Mouse (Mus musculus) left cerebral cortex, adult 11 months (tissue): ENCODE data around the gene Coa3.
"Not testable (repeated sequence)": the region's sequence is repeated elsewhere in the genome, so short reads cannot be mapped to it uniquely, and the experiment has no call there.

Experiments
- DNase-seq: peaks from one replicate; pipeline ENCODE4 v3.0.0; 2022; ENCODE audit warnings: low spot score

Gene Coa3

DNA sequence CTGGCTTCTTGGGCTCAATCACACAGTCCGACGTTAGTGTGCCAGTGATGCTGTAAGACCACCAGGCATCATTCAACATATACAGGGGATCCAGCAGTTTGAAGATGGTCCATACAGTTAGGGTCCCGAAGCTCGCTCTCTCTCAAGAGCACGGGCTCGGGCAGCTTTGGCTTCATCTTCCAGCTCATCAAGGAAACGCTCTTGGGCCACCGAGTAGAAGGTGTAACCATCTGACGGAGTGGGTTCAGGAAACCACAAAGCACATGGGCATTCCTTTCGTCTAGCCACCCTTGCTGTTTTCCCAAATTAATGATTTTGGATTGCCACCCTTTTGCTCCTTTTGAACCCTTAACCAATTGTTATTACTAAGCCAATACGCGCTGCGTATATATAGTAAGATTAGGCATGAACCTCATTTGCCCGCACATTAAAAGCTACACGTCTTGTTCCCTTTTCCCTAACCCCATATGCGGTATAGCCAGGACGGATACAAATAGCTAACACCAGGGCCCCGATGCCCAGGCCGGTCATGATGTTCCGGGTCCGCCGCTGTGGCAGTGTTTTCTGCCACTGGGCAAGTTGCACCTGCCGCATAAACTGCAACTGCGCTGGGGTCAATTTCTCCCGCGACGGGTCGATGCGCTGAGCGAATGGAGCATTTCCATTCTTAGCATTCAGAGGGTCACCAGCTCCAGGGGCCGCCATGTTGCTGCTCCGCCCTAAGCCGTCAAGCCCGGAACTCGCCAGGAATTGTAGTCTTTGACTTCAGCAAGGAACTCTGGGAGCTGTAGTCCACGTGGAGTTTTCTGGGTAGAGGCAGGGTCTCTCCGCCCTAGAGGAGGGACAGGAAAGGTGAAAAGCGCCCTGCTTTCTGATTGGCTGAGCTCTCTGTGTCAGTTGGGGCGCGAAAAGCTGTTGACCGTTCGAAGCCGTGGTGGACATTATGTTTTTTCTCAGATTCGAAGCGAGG is at the start of gene Coa3, which contains the start of gene Cntd1:
Coa3 (minus strand) TSS at position 892 of the 970 bp plus-strand sequence.
Cntd1 (plus strand) TSS at position 790 of the 970 bp plus-strand sequence.
- DNase-seq, result peak; percentile 78

GRCm38 (mm10) chr11:101327311-101327710 is 48.4 kb upstream of the Coa3 start:
- no peak for DNase-seq

DNA sequence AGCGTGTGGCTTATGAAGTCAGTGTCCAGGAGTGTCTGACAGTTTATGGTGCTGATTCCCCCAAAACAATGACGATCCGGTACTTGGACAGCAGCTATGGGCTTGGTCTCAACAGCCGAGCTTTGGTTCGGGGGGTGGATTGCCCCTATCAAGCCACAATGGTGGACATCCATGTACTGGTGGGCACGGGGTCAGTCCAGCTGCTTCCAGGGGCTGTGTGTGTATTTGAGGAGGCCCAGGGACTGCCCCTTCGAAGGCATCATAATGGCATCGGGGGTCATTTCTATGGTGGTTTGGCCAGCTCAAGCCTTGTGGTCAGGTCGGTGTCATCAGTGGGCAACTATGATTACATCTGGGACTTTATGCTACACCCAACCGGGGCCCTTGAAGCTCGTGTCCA is 47.2 kb upstream of the Coa3 start:
- no peak for DNase-seq

DNA sequence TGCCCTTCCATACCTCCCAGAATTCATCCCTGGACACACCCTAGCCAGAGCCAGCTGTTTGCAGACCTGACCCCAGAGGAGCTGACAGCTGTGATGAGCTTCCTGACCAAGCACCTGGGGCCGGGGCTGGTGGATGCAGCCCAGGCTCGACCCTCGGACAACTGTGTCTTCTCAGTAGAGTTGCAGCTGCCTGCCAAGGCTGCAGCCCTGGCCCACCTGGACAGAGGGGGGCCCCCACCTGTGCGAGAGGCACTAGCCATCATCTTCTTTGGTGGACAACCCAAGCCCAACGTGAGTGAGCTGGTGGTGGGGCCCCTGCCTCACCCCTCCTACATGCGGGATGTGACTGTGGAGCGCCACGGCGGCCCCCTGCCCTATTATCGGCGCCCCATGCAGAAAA is 46.3 kb upstream of the Coa3 start:
- not testable (repeated sequence) for DNase-seq

DNA sequence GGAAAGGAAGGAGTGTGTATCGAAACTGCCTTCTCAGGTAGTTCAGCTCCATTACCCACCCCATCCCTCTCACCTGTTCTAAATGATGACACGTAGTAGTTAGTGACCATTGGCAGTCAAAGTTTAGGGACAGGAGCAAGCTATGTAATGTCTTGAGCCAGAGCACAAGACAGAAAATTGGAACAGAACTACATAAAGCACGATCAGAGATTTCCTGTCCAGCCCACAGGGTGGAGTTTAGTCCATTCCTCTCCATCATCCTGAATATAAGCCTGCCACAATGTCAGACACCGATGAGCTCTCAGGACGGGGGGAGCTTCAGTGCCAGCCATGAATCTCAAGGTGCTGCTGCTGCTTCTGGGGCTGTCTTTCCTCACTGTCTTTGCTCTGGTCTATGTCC is 45.8 kb upstream of the Coa3 start, which contains the start of gene Aoc2:
Aoc2 (plus strand) TSS at position 301 of the 400 bp plus-strand sequence.
- no peak for DNase-seq

DNA sequence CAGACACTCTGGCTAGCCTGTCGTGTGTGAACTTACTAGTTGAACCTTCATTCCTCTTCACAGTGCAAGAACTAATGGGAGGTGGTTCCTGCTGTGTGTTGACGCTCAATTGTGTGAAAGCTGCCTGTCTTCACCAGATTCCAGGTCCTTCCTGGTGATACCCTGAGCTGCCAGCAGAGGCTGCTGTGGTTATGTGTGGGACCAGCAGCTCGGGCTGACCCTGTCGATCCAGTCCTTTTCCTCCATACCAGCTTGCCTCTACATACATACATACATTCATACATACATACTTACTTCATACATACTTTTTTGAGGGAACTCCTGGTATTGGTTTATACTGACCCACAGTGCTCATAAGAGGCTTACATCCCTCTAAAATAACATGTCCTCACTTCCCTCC is 44.7 kb upstream of the Coa3 start:
- peak; percentile 66 for DNase-seq

GRCm38 (mm10) chr11:101316501-101316917 is 37.6 kb upstream of the Coa3 start:
- DNase-seq, result no peak

DNA sequence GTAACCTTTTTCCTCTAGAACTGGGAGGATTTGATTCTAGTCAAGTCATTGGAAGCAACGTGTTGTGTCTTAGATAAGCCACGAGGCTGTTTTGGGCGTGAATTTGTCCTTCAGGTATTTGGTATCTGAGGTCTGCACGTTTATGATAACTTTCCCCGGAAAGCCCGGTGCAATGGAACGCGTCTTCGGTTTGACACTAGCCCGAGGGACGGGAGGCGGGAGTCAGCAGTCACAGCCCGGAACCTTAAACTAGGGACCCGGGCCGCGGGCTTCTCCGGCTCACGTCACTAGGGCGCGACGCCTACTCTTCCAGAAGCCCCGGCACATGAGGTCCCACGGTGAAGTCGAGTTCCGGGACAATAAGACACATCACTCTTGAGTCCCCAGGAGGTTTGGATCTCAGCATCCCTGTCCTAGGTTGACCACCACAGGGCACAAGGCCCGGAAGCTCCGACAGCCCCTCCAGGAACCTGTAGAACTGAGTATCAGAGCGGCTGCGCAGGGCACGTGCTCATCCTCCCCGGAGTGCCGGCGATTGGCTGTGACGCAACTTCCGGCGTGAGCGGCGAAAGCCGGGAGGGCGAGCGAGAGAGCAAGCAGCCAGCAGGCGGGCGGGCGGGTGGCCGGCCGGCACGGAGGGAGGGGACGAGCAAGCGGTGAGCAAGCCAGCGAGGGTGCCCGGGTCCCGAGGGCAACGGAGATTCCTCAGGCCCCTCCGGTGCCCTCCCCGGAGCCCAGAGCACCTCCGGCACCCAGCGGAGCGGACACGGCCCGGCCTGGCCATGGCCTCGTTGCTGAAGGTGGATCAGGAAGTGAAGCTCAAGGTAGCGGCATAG is 37.0 kb upstream of the Coa3 start, which contains the start of gene Psme3:
Psme3 (plus strand) TSS at position 549 of the 836 bp plus-strand sequence.
- peak; percentile 89 for DNase-seq

DNA sequence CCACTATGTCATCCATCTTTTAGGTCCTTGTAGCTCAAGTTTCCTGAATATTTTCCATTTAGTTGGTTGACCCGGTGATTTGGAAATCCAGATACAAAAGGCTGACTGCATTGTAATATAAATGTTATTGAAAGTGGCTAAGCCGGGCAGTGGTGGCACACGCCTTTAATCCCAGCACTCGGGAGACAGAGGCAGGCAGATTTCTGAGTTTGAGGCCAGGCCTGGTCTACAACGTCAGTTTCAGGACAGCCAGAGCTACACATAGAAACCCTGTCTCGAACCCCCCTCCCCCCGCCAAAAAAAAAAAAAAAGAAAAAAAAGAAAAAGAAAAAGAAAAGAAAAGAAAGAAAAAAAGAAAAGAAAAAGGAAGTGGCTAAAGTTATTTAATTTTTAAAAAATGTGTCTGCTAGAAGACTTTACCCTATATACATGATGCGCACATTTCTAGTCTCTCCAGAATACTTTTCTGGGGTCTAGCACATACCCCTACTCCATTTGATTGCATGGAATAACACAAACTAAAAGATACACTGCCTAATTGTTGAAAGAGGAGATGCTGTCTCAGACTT is 36.3 kb upstream of the Coa3 start:
- DNase-seq, result no peak

DNA sequence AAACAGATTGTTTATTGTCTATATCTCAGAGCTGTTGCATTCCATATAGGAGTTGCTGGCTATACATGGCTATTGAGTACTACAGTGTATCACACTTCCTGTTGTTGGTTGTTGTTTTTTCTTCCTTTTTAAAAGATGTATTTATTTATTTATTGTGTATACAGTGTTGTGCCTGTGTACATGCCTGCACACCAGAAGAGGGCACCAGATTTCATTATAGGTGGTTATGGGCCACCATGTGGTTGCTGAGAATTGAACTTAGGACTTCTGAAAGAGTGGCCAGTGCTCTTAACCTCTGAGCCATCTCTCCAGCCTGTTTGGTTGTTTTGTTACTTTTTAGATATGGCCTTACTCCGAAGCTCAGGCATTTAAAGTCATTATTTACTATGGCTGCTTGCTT is 35.7 kb upstream of the Coa3 start:
- no peak for DNase-seq

GRCm38 (mm10) chr11:101312150-101312549 is 33.2 kb upstream of the Coa3 start:
- DNase-seq, result no peak

GRCm38 (mm10) chr11:101311083-101311482 is 32.2 kb upstream of the Coa3 start:
- DNase-seq, result no peak

- no peak for DNase-seq
Measured at GRCm38 (mm10) chr11:101307744-101308143, 28.8 kb upstream of the Coa3 start.

DNA sequence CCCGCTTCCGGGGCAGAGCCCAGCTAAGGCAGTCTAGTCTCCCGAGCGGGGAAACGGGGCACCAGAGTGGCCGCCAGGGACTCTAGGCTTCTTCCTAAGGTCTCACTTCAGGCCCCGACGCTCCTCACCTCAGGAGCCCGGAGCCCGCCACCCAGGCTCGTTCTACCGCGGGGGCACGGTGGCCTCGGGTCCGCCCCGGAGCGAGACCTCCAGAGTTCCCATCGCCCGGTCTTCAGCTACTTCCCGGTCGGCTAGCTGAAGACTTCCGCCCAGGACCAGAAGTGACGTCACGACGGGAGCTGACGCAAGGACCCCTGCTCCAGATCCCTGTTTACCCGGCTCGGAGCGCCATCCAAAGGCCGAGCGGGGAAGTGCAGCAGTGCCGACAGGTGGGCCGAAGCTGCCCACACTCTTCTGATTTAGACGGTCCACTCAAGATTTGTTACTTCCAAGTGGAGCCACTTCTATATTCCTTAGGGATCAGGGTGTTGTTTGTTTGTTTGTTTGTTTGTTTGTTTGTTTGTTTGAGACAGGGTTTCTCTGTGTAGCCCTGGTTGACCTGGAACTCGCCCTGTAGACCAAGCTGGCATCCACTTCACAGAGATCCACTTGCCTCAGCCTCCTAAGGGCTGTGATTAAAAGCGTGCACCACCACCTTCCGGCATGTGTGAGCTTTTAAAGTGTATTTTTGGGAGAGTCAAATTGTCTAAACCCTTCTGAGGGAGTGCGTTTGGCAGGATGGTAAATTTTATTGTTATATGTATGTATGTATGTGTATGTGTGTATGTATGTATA is 23.3 kb upstream of the Coa3 start, which contains the start of gene Becn1:
Becn1 (minus strand) TSS at position 283 of the 795 bp plus-strand sequence.
- peak; percentile 92 for DNase-seq

DNA sequence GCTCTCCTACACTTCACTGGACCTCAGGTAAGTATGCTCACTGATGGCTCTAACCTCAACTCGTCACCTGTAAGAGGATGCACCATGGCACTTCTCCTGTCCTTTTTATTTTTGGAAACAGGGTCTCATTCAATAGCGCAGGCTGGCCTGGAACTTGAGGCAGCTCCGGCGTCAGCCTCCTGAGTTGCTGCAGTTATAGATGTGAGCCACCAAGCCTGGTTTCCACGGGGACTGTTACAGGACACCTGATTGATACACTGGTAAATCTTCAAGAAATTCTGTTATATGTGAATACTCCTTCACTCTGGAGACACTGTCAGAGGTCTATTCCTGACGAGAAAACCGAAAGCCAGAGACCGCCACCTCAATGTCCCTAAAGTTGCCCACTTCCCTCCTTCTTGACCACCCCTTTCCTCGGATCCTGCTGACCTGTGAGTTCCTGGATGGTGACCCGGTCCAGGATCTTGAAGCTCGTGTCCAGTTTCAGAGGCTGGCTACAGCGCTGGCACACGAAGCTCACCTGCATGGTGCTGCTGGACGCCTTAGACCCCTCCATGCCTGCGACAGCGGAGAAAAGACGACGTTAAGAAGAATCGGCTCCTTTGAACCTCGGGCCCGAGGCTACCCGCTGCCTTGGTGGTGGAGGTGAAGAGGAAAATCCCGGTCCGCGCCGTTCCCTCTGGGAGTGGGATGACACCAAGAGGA is 22.5 kb upstream of the Coa3 start:
- DNase-seq, result no peak

- no peak for DNase-seq
Measured at GRCm38 (mm10) chr11:101300881-101301280, 22.0 kb upstream of the Coa3 start.

DNA sequence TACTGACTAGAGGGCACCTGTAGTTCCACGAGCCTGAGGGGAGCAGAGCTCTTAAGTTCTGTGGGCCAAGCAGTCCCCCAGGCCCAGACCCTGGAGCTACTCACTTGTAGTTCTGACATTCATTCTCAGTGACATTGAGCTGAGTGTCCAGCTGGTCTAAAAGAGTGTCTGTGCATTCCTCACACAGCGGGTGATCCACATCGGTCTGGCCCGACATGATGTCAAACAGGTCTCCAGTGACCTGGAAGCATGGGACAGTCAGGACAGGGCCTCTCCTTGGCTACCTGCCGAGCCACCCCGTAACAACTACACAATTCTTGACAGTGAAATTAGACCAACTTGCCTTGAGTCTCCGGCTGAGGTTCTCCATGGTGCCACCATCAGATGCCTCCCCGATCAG is 16.3 kb upstream of the Coa3 start:
- no peak for DNase-seq

GRCm38 (mm10) chr11:101291231-101291630 is 12.3 kb upstream of the Coa3 start:
- DNase-seq, result no peak

GRCm38 (mm10) chr11:101287306-101287705 is 8.4 kb upstream of the Coa3 start:
- no peak for DNase-seq

DNA sequence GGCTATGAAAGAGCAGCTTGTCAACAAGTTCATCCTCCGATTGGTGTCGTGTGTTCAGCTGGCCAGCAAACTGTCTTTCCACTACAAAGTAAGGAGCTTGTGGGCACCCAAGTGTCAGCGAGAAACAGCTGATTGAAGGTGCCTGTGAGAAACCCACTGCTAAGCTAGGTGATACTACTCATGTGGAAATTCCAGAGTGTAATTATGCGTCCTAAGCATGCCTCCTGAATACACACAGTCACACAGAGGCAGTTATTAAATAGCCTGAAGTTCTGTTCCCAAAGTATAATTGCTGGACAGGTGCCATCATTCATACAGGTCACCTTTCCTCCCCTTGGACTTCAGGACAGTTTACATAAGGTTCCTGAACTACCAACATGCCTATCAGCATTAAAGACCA is 4.9 kb upstream of the Coa3 start:
- DNase-seq, result no peak

- DNase-seq, result no peak
Measured at GRCm38 (mm10) chr11:101282896-101283295, 4.0 kb upstream of the Coa3 start.
